Mouse (Mus musculus) bone marrow, adult 2 months (tissue): ENCODE results near the gene Klk1b11.
"Not testable (repeated sequence)": the region's sequence is repeated elsewhere in the genome, so short reads cannot be mapped to it uniquely, and the experiment has no call there.

Source experiments
- CTCF ChIP-seq: fragments of 200-500 bp; IDR thresholded peaks from 2 replicates; pipeline ENCODE4 v1.5.1; 2011; ENCODE audit warnings: low read length, control low read depth; ENCODE audit not compliant: control insufficient read depth, insufficient read depth
- POLR2A ChIP-seq: fragments of 200-500 bp; IDR thresholded peaks from 2 replicates; pipeline ENCODE4 v1.6.1; 2011; ENCODE audit warnings: low read depth, mild to moderate bottlenecking, control low read depth, low read length, borderline replicate concordance; ENCODE audit not compliant: control insufficient read depth

- TF ChIP-seq CTCF, POLR2A: not testable (repeated sequence)
Observed at GRCm38 (mm10) chr7:43975761-43976160, 19.9 kb upstream of the Klk1b11 start, which contains the start of gene Klk1b9.
